Mouse (Mus musculus): ENCODE data around the gene Pcdh7. TPM values are rescaled to one million over a fixed set of nuclear protein-coding genes. Genes with fewer than 3 reads are reported as not detected.

The Pcdh7 gene
- polyA plus RNA-seq, 1 experiment from 2014 or later: 7.4 TPM

- WGBS: 71% methylated on average over 4 of the region's 4 CpGs
- no peaks in the 10 kb centered on the region for H3K27me3 ChIP-seq (ENCODE audit: control insufficient read depth, insufficient read depth, low read length)
- no peak overlapping the region for H3K27ac ChIP-seq (replicated peaks; ENCODE audit: low read depth, low read length)
- DNase-seq (ENCODE audit: low spot score): no peak
- no peak overlapping the region for H3K4me3 ChIP-seq (ENCODE audit: low read depth, low read length)
- no peak overlapping the region for H3K4me2 ChIP-seq (ENCODE audit: low read depth, low read length)
- no peaks in the 10 kb centered on the region for H3K4me1 ChIP-seq (ENCODE audit: control insufficient read depth, insufficient read depth, low read length)
- H3K36me3 ChIP-seq (replicated peaks; ENCODE audit: control insufficient read depth, insufficient read depth, low read depth, low read length): no peaks in the 10 kb centered on the region
- no peaks in the 10 kb centered on the region for H3K9me3 ChIP-seq (replicated peaks; ENCODE audit: control insufficient read depth, low read length)
- H3K9ac ChIP-seq (replicated peaks; ENCODE audit: low read length): no peak overlapping the region
- ATAC-seq (replicated peaks; ENCODE audit: insufficient number of reproducible peaks, low FRiP score, low TSS enrichment, low read depth): no peak
Measured at GRCm38 (mm10) chr5:57907218-57907617, 189.5 kb downstream of the Pcdh7 start.

DNA sequence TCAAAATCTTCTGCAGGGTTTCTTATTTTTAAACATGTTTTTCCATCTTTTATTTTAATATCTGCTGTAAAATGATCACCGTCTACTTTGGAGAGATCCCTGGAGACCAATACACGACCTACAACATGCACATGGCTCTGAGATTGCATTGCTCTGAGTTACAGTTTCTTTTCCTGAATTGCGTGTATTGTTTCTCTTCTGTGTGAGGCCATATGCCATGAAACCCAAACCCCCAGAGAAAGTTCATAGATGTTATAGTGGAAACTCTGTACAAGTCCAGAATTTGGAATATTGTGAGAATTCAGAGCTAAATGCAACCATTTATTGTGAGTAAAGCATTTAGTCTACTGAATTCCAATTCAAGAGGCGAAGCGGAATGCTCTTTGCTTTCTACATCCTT is 203.4 kb downstream of the Pcdh7 start:
- no peaks in the 10 kb centered on the region for H3K4me1 ChIP-seq (ENCODE audit: control insufficient read depth, insufficient read depth, low read length)
- ATAC-seq (replicated peaks; ENCODE audit: insufficient number of reproducible peaks, low FRiP score, low TSS enrichment, low read depth) (no peak), DNase-seq (ENCODE audit: low spot score) (no peak)
- H3K36me3 ChIP-seq (replicated peaks; ENCODE audit: control insufficient read depth, insufficient read depth, low read depth, low read length): no peaks in the 10 kb centered on the region
- H3K27me3 ChIP-seq (ENCODE audit: control insufficient read depth, insufficient read depth, low read length): no peaks in the 10 kb centered on the region
- H3K9me3 ChIP-seq (replicated peaks; ENCODE audit: control insufficient read depth, low read length): no peaks in the 10 kb centered on the region
- H3K27ac ChIP-seq (replicated peaks; ENCODE audit: low read depth, low read length): no peak overlapping the region
- no peak overlapping the region for H3K9ac ChIP-seq (replicated peaks; ENCODE audit: low read length)
- no peak overlapping the region for H3K4me3 ChIP-seq (ENCODE audit: low read depth, low read length)
- 72% methylated on average over 5 of the region's 5 CpGs for WGBS
- H3K4me2 ChIP-seq (ENCODE audit: low read depth, low read length): no peak overlapping the region

DNA sequence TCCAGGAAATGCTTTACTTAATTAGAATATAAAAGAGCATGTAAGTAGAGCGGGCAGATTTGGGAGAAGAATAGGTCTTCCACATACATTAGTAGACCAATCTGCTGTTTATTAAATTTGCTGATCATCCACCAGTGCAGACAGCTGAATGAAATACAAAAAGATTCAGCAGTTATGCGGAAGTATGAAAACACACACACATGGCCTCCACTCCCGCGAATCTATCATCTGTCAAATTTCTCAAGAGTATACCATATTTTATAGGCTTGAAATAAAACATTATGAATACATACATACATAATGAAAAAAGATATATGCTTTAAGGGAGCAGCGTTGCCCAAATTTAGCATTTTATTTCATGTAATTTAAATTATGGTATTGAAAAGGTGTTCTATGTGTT is 213.6 kb downstream of the Pcdh7 start:
- no peak for ATAC-seq (replicated peaks; ENCODE audit: insufficient number of reproducible peaks, low FRiP score, low TSS enrichment, low read depth)
- Histone ChIP-seq H3K9me3 (replicated peaks; ENCODE audit: control insufficient read depth, low read length) (no peaks in the 10 kb centered on the region), H3K4me2 (ENCODE audit: low read depth, low read length) (no peak overlapping the region), H3K9ac (replicated peaks; ENCODE audit: low read length) (no peak overlapping the region), H3K4me1 (ENCODE audit: control insufficient read depth, insufficient read depth, low read length) (no peaks in the 10 kb centered on the region), H3K27me3 (ENCODE audit: control insufficient read depth, insufficient read depth, low read length) (no peaks in the 10 kb centered on the region), H3K36me3 (replicated peaks; ENCODE audit: control insufficient read depth, insufficient read depth, low read depth, low read length) (no peaks in the 10 kb centered on the region), H3K4me3 (ENCODE audit: low read depth, low read length) (no peak overlapping the region), H3K27ac (replicated peaks; ENCODE audit: low read depth, low read length) (no peak overlapping the region)
- DNase-seq (ENCODE audit: low spot score): no peak
- 88% methylated on average over 5 of the region's 5 CpGs for WGBS

- Histone ChIP-seq H3K4me3 (ENCODE audit: low read depth, low read length) (no peak overlapping the region), H3K9ac (replicated peaks; ENCODE audit: low read length) (no peak overlapping the region), H3K9me3 (replicated peaks; ENCODE audit: control insufficient read depth, low read length) (no peaks in the 10 kb centered on the region), H3K4me2 (ENCODE audit: low read depth, low read length) (no peak overlapping the region), H3K27ac (replicated peaks; ENCODE audit: low read depth, low read length) (no peak overlapping the region), H3K4me1 (ENCODE audit: control insufficient read depth, insufficient read depth, low read length) (no peaks in the 10 kb centered on the region), H3K27me3 (ENCODE audit: control insufficient read depth, insufficient read depth, low read length) (no peaks in the 10 kb centered on the region), H3K36me3 (replicated peaks; ENCODE audit: control insufficient read depth, insufficient read depth, low read depth, low read length) (no peaks in the 10 kb centered on the region)
- WGBS: 81% methylated on average over 5 of the region's 5 CpGs
- ATAC-seq (replicated peaks; ENCODE audit: insufficient number of reproducible peaks, low FRiP score, low TSS enrichment, low read depth): no peak
- DNase-seq (ENCODE audit: low spot score): peak; percentile 26
Measured at GRCm38 (mm10) chr5:57931738-57932137, 214.0 kb downstream of the Pcdh7 start.

DNA sequence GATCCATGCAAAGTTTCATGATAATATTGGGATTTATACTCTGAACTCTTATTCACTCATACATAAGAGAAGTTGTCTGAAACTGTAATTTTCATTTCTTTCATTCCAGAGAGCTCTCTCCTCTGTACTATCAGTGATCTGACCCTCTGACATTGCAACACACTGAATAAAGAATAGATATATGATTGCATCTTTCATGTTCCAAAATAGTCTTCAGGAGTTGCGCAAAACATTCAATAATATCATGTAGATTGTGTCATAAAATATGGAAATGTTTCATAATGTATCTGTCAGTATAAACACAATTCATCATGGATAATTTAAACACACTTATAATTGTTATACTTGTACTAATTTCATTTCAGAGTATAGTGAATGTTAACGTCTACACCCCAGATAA is 216.9 kb downstream of the Pcdh7 start:
- H3K27me3 ChIP-seq (ENCODE audit: control insufficient read depth, insufficient read depth, low read length): no peaks in the 10 kb centered on the region
- no peak overlapping the region for H3K4me2 ChIP-seq (ENCODE audit: low read depth, low read length)
- H3K9me3 ChIP-seq (replicated peaks; ENCODE audit: control insufficient read depth, low read length): no peaks in the 10 kb centered on the region
- no peak for DNase-seq (ENCODE audit: low spot score)
- H3K36me3 ChIP-seq (replicated peaks; ENCODE audit: control insufficient read depth, insufficient read depth, low read depth, low read length): no peaks in the 10 kb centered on the region
- no peak overlapping the region for H3K27ac ChIP-seq (replicated peaks; ENCODE audit: low read depth, low read length)
- 87% methylated on average over 2 of the region's 2 CpGs for WGBS
- H3K4me1 ChIP-seq (ENCODE audit: control insufficient read depth, insufficient read depth, low read length): no peaks in the 10 kb centered on the region
- H3K4me3 ChIP-seq (ENCODE audit: low read depth, low read length): no peak overlapping the region
- H3K9ac ChIP-seq (replicated peaks; ENCODE audit: low read length): no peak overlapping the region
- ATAC-seq (replicated peaks; ENCODE audit: insufficient number of reproducible peaks, low FRiP score, low TSS enrichment, low read depth): no peak

GRCm38 (mm10) chr5:57940457-57940856 is 222.7 kb downstream of the Pcdh7 start:
- Histone ChIP-seq H3K27me3 (ENCODE audit: control insufficient read depth, insufficient read depth, low read length) (no peaks in the 10 kb centered on the region), H3K4me2 (ENCODE audit: low read depth, low read length) (no peak overlapping the region), H3K4me3 (ENCODE audit: low read depth, low read length) (no peak overlapping the region), H3K4me1 (ENCODE audit: control insufficient read depth, insufficient read depth, low read length) (no peaks in the 10 kb centered on the region), H3K9me3 (replicated peaks; ENCODE audit: control insufficient read depth, low read length) (no peaks in the 10 kb centered on the region), H3K36me3 (replicated peaks; ENCODE audit: control insufficient read depth, insufficient read depth, low read depth, low read length) (no peaks in the 10 kb centered on the region), H3K27ac (replicated peaks; ENCODE audit: low read depth, low read length) (no peak overlapping the region), H3K9ac (replicated peaks; ENCODE audit: low read length) (no peak overlapping the region)
- ATAC-seq (replicated peaks; ENCODE audit: insufficient number of reproducible peaks, low FRiP score, low TSS enrichment, low read depth): no peak
- DNase-seq (ENCODE audit: low spot score): no peak
- WGBS: 74% methylated on average over 3 of the region's 3 CpGs

- no peak for ATAC-seq (replicated peaks; ENCODE audit: insufficient number of reproducible peaks, low FRiP score, low TSS enrichment, low read depth)
- H3K36me3 ChIP-seq (replicated peaks; ENCODE audit: control insufficient read depth, insufficient read depth, low read depth, low read length): no peaks in the 10 kb centered on the region
- no peak overlapping the region for H3K4me2 ChIP-seq (ENCODE audit: low read depth, low read length)
- no peak overlapping the region for H3K27ac ChIP-seq (replicated peaks; ENCODE audit: low read depth, low read length)
- H3K9ac ChIP-seq (replicated peaks; ENCODE audit: low read length): no peak overlapping the region
- H3K4me1 ChIP-seq (ENCODE audit: control insufficient read depth, insufficient read depth, low read length): no peaks in the 10 kb centered on the region
- no peak for DNase-seq (ENCODE audit: low spot score)
- no peaks in the 10 kb centered on the region for H3K9me3 ChIP-seq (replicated peaks; ENCODE audit: control insufficient read depth, low read length)
- H3K27me3 ChIP-seq (ENCODE audit: control insufficient read depth, insufficient read depth, low read length): no peaks in the 10 kb centered on the region
- WGBS: 64% methylated on average over 2 of the region's 2 CpGs
- H3K4me3 ChIP-seq (ENCODE audit: low read depth, low read length): no peak overlapping the region
Measured at GRCm38 (mm10) chr5:57943176-57943575, 225.4 kb downstream of the Pcdh7 start.

GRCm38 (mm10) chr5:57943611-57944010 is 225.8 kb downstream of the Pcdh7 start:
- no peak overlapping the region for H3K4me2 ChIP-seq (ENCODE audit: low read depth, low read length)
- no peak overlapping the region for H3K4me3 ChIP-seq (ENCODE audit: low read depth, low read length)
- no peaks in the 10 kb centered on the region for H3K36me3 ChIP-seq (replicated peaks; ENCODE audit: control insufficient read depth, insufficient read depth, low read depth, low read length)
- no peaks in the 10 kb centered on the region for H3K27me3 ChIP-seq (ENCODE audit: control insufficient read depth, insufficient read depth, low read length)
- DNase-seq (ENCODE audit: low spot score): no peak
- H3K9me3 ChIP-seq (replicated peaks; ENCODE audit: control insufficient read depth, low read length): no peaks in the 10 kb centered on the region
- no peak overlapping the region for H3K27ac ChIP-seq (replicated peaks; ENCODE audit: low read depth, low read length)
- ATAC-seq (replicated peaks; ENCODE audit: insufficient number of reproducible peaks, low FRiP score, low TSS enrichment, low read depth): no peak
- H3K4me1 ChIP-seq (ENCODE audit: control insufficient read depth, insufficient read depth, low read length): no peaks in the 10 kb centered on the region
- 74% methylated on average over 2 of the region's 2 CpGs for WGBS
- H3K9ac ChIP-seq (replicated peaks; ENCODE audit: low read length): no peak overlapping the region
